In genomic region chr6:115541676-115542275, GRCm38 (mm10) we compare ENCODE assay signal across 12 mouse cellular contexts. TPM values are rescaled to one million over a fixed set of nuclear protein-coding genes. Genes with fewer than 3 reads are reported as not detected.
DNase-seq lines count a peak whose midpoint lies in the region; ATAC-seq and TF ChIP-seq lines count a peak whose summit lies in the region.
"Had no signal": no experiment of that assay in that cellular context is flagged by ENCODE, and none has a peak within 500 bp of the region (broad histone marks: within the 10 kb centered on the region; RNA-seq: fewer than 3 reads in every experiment).

No protein-coding gene starts in this region.

- H3K4me2 ChIP-seq in heart, embryonic 14.5 days (ENCODE audit: low read length): no peak overlapping the region
- H3K4me2 ChIP-seq in lung, postnatal 0 days (replicated peaks; ENCODE audit: low read depth, low read length): no peak overlapping the region
- no peak overlapping the region for H3K4me2 ChIP-seq in embryonic facial prominence, embryonic 14.5 days (ENCODE audit: low read depth, low read length)
- H3K4me2 ChIP-seq in stomach, embryonic 14.5 days (replicated peaks; ENCODE audit: low read depth, low read length): no peak overlapping the region
- H3K4me2 ChIP-seq: neural tube, embryonic 12.5 days had no signal

- ATAC-seq in heart, embryonic 14.5 days (ENCODE audit: insufficient number of reproducible peaks, insufficient read depth, low FRiP score, low read depth): no peak
- no peak for ATAC-seq in lung, postnatal 0 days
- ATAC-seq in embryonic facial prominence, embryonic 14.5 days (ENCODE audit: low read depth): no peak
- ATAC-seq in stomach, embryonic 14.5 days (ENCODE audit: insufficient number of reproducible peaks, insufficient read depth, low FRiP score, low read depth): no peak
- no peak for ATAC-seq in erythroblast, adult 5-6 weeks (replicated peaks; ENCODE audit: low FRiP score, poor library complexity, severe bottlenecking)

- no peaks in the 10 kb centered on the region for H3K36me3 ChIP-seq in heart, embryonic 14.5 days (ENCODE audit: control insufficient read depth, insufficient read depth, low read length)
- no peaks in the 10 kb centered on the region for H3K36me3 ChIP-seq in lung, postnatal 0 days (ENCODE audit: insufficient read depth, low read length)
- no peaks in the 10 kb centered on the region for H3K36me3 ChIP-seq in embryonic facial prominence, embryonic 14.5 days (ENCODE audit: control insufficient read depth, insufficient read depth, low read length)
- H3K36me3 ChIP-seq in stomach, embryonic 14.5 days (ENCODE audit: control insufficient read depth, insufficient read depth, low read length): no peaks in the 10 kb centered on the region
- H3K36me3 ChIP-seq: neural tube, embryonic 12.5 days had no signal

- H3K4me1 ChIP-seq in heart, embryonic 14.5 days (ENCODE audit: control insufficient read depth in 2 of 2, insufficient read depth in 2 of 2, low read length in 2 of 2): peaks cover 4 to 8% of the 10 kb centered on the region in 2 experiments
- H3K4me1 ChIP-seq in lung, postnatal 0 days (ENCODE audit: insufficient read depth, low read depth, low read length): no peaks in the 10 kb centered on the region
- no peaks in the 10 kb centered on the region; the same call in 1 of the 2 replicates for H3K4me1 ChIP-seq in lung, adult 2 months (ENCODE audit: control insufficient read depth, insufficient read depth, low read length)
- H3K4me1 ChIP-seq in embryonic facial prominence, embryonic 14.5 days (ENCODE audit: control insufficient read depth, insufficient read depth, low read length): peaks cover 8% of the 10 kb centered on the region
- H3K4me1 ChIP-seq in stomach, embryonic 14.5 days (ENCODE audit: control insufficient read depth, insufficient read depth, low read length): 0 out of 2 replicates have a peak, but pooled peaks cover 2% of the 10 kb centered on the region

- TF ChIP-seq CTCF in lung, postnatal 0 days (IDR thresholded peaks at IDR 0.05): no peak
- no peak for TF ChIP-seq CTCF in lung, adult 2 months (IDR thresholded peaks at IDR 0.05; ENCODE audit: insufficient read depth, low read length)

- TF ChIP-seq EP300 in lung, postnatal 0 days (IDR thresholded peaks at IDR 0.05): no peak

- peak overlapping the region; percentile 34 to 62; a peak in 3 of 4 replicates for H3K27ac ChIP-seq in heart, embryonic 14.5 days (replicated peaks in 1 of 2; ENCODE audit: control insufficient read depth in 1 of 2, insufficient read depth in 1 of 2, low read depth in 2 of 2, low read length in 2 of 2)
- H3K27ac ChIP-seq in lung, postnatal 0 days (ENCODE audit: low read length): 0 out of 2 replicates have a peak overlapping the region, but pooled peaks have one; percentile 51
- no peak overlapping the region for H3K27ac ChIP-seq in embryonic facial prominence, embryonic 14.5 days (replicated peaks; ENCODE audit: low read depth, low read length)
- peak overlapping the region; percentile 3; the same call in 1 of the 2 replicates for H3K27ac ChIP-seq in stomach, embryonic 14.5 days (ENCODE audit: low read length)
- H3K27ac ChIP-seq: neural tube, embryonic 12.5 days had no signal

- intact Hi-C loops in heart, postnatal 14 days (cut with DNase I): no loop called here

- no peaks in the 10 kb centered on the region for H3K9me3 ChIP-seq in heart, embryonic 14.5 days (ENCODE audit: control insufficient read depth, low read length)
- H3K9me3 ChIP-seq in lung, postnatal 0 days (ENCODE audit: low read length): no peaks in the 10 kb centered on the region
- no peaks in the 10 kb centered on the region for H3K9me3 ChIP-seq in embryonic facial prominence, embryonic 14.5 days (ENCODE audit: control insufficient read depth, low read length)
- H3K9me3 ChIP-seq in stomach, embryonic 14.5 days (ENCODE audit: control insufficient read depth, low read depth, low read length): no peaks in the 10 kb centered on the region
- H3K9me3 ChIP-seq: neural tube, embryonic 12.5 days had no signal

- WGBS in heart, embryonic 14.5 days: 41% methylated on average over 6 of the region's 6 CpGs
- WGBS in lung, postnatal 0 days: 21% methylated on average over 6 of the region's 6 CpGs
- 29% methylated on average over 6 of the region's 6 CpGs for WGBS in lung, adult 2 months
- 49% methylated on average over 6 of the region's 6 CpGs for WGBS in embryonic facial prominence, embryonic 14.5 days
- WGBS in stomach, embryonic 14.5 days: 45% methylated on average over 6 of the region's 6 CpGs

- no peak overlapping the region for H3K9ac ChIP-seq in heart, embryonic 14.5 days (ENCODE audit: low read length)
- H3K9ac ChIP-seq in lung, postnatal 0 days (replicated peaks; ENCODE audit: low read depth): no peak overlapping the region; the same call in 1 of the 2 replicates
- H3K9ac ChIP-seq in embryonic facial prominence, embryonic 14.5 days (ENCODE audit: low read depth, low read length): no peak overlapping the region
- H3K9ac ChIP-seq in stomach, embryonic 14.5 days (replicated peaks; ENCODE audit: low read depth, low read length): no peak overlapping the region
- H3K9ac ChIP-seq: neural tube, embryonic 12.5 days had no signal

- no peak overlapping the region for H3K4me3 ChIP-seq in heart, embryonic 14.5 days (ENCODE audit: control insufficient read depth in 1 of 2, insufficient read depth in 1 of 2, low read depth in 1 of 2, low read length in 2 of 2)
- H3K4me3 ChIP-seq in lung, postnatal 0 days (ENCODE audit: low read depth, low read length): no peak overlapping the region
- H3K4me3 ChIP-seq in lung, adult 2 months (replicated peaks; ENCODE audit: extremely low read depth, low read depth, low read length): no peak overlapping the region
- no peak overlapping the region for H3K4me3 ChIP-seq in embryonic facial prominence, embryonic 14.5 days (ENCODE audit: low read depth, low read length)
- H3K4me3 ChIP-seq in stomach, embryonic 14.5 days (ENCODE audit: low read depth, low read length): no peak overlapping the region
- H3K4me3 ChIP-seq: neural tube, embryonic 12.5 days had no signal

- TF ChIP-seq POLR2A in lung, adult 2 months (IDR thresholded peaks at IDR 0.05; ENCODE audit: borderline replicate concordance, extremely low read depth, low read depth, low read length): no peak

- DNase-seq in heart, postnatal 14 days: no peak
- peak; percentile 49 for DNase-seq in lung, postnatal 0 days (ENCODE audit: low spot score)
- no peak for DNase-seq in lung, adult 2 months
- peak; percentile 64 for DNase-seq in embryonic facial prominence, embryonic 14.5 days (ENCODE audit: low spot score)
- DNase-seq in adrenal gland, postnatal 36 days: no peak
- DNase-seq: cerebellum, postnatal 25 days; gastrocnemius, postnatal 10 days had no signal

- 0 out of 2 replicates have a peak, but pooled peaks cover 3% of the 10 kb centered on the region for H3K27me3 ChIP-seq in heart, embryonic 14.5 days (ENCODE audit: control insufficient read depth, insufficient read depth, low read length)
- H3K27me3 ChIP-seq in lung, postnatal 0 days (replicated peaks; ENCODE audit: insufficient read depth, low read length): no peaks in the 10 kb centered on the region
- no peaks in the 10 kb centered on the region for H3K27me3 ChIP-seq in embryonic facial prominence, embryonic 14.5 days (replicated peaks; ENCODE audit: control insufficient read depth, insufficient read depth, low read length)
- no peaks in the 10 kb centered on the region for H3K27me3 ChIP-seq in stomach, embryonic 14.5 days (ENCODE audit: control insufficient read depth, insufficient read depth, low read length)
- H3K27me3 ChIP-seq: CH12.LX; neural tube, embryonic 12.5 days had no signal

RNA-seq across cellular contexts. Expression of gene Tsen2, which starts 2.7 kb away (rescaled TPM):
- polyA plus RNA-seq in heart, embryonic 14.5 days (2014; fragmentation: Nextera tagmentation; extraction: Ambion mirVana): 16.6 and 20.1 TPM in 2 replicates
- total RNA-seq in heart, postnatal 14 days (2021): 1 to 10 TPM; 7.0 to 7.5 TPM
- 8.7 and 9.6 TPM in 2 replicates for polyA plus RNA-seq in lung, postnatal 0 days (2015; fragmentation: Nextera tagmentation; extraction: Ambion mirVana)
- 2.3 and 4.2 TPM in 2 replicates for polyA plus RNA-seq in lung, adult 2 months (2012; rRNA removed)
- 24.4 and 31.4 TPM in 2 replicates for polyA plus RNA-seq in embryonic facial prominence, embryonic 14.5 days (2014; fragmentation: Nextera tagmentation; extraction: Ambion mirVana)
- 27.7 and 31.7 TPM in 2 replicates for polyA plus RNA-seq in stomach, embryonic 14.5 days (2014; fragmentation: Nextera tagmentation; extraction: Ambion mirVana)
- total RNA-seq in adrenal gland, postnatal 36 days (2021): 10 to 100 TPM; 11.1 to 13.4 TPM
- total RNA-seq in erythroblast, adult 5-6 weeks (2015; ENCODE audit: low replicate concordance): 1.0 and 2.9 TPM in 2 replicates
- 1.3 and 4.0 TPM in 2 replicates for total RNA-seq in erythroblast, adult 5-6 weeks (2017; ENCODE audit: low replicate concordance)

RNA-seq across cellular contexts. Expression of gene Mkrn2os, which starts 50.6 kb away (rescaled TPM):
- polyA plus RNA-seq in heart, embryonic 14.5 days (2014; fragmentation: Nextera tagmentation; extraction: Ambion mirVana): 0.42 TPM in 1 of 2 replicates, not detected in the other
- under 1 TPM; 0.22 TPM for total RNA-seq in heart, postnatal 14 days (2021)
- polyA plus RNA-seq in lung, postnatal 0 days (2015; fragmentation: Nextera tagmentation; extraction: Ambion mirVana): 0.46 and 0.58 TPM in 2 replicates
- 0.40 TPM in 1 of 2 replicates, not detected in the other for polyA plus RNA-seq in lung, adult 2 months (2012; rRNA removed)
- polyA plus RNA-seq in embryonic facial prominence, embryonic 14.5 days (2014; fragmentation: Nextera tagmentation; extraction: Ambion mirVana): 0.78 and 0.92 TPM in 2 replicates
- 7.0 and 7.9 TPM in 2 replicates for polyA plus RNA-seq in stomach, embryonic 14.5 days (2014; fragmentation: Nextera tagmentation; extraction: Ambion mirVana)
- not detected for total RNA-seq in adrenal gland, postnatal 36 days (2021)
- not detected in 2 replicates for total RNA-seq in erythroblast, adult 5-6 weeks (2015; ENCODE audit: low replicate concordance)
- total RNA-seq in erythroblast, adult 5-6 weeks (2017; ENCODE audit: low replicate concordance): not detected in 2 replicates
- total RNA-seq: CH12.LX had no signal

RNA-seq across cellular contexts. Expression of gene Mkrn2, which starts 59.9 kb away (rescaled TPM):
- polyA plus RNA-seq in heart, embryonic 14.5 days (2014; fragmentation: Nextera tagmentation; extraction: Ambion mirVana): 26.8 and 29.6 TPM in 2 replicates
- 10 to 100 TPM; 35.4 to 36.0 TPM for total RNA-seq in heart, postnatal 14 days (2021)
- polyA plus RNA-seq in lung, postnatal 0 days (2015; fragmentation: Nextera tagmentation; extraction: Ambion mirVana): 18.8 and 21.3 TPM in 2 replicates
- polyA plus RNA-seq in lung, adult 2 months (2012; rRNA removed): 57.2 and 68.1 TPM in 2 replicates
- polyA plus RNA-seq in embryonic facial prominence, embryonic 14.5 days (2014; fragmentation: Nextera tagmentation; extraction: Ambion mirVana): 32.4 and 33.5 TPM in 2 replicates
- 32.5 and 33.5 TPM in 2 replicates for polyA plus RNA-seq in stomach, embryonic 14.5 days (2014; fragmentation: Nextera tagmentation; extraction: Ambion mirVana)
- 10 to 100 TPM; 36.6 to 45.2 TPM for total RNA-seq in adrenal gland, postnatal 36 days (2021)
- 0.58 and 0.84 TPM in 2 replicates for total RNA-seq in erythroblast, adult 5-6 weeks (2015; ENCODE audit: low replicate concordance)
- total RNA-seq in erythroblast, adult 5-6 weeks (2017; ENCODE audit: low replicate concordance): 0.84 and 6.6 TPM in 2 replicates

Comparison
In these comparisons a context has a peak if more than half of its experiments do, and no peak if none do; other contexts are left out.
1. DNase-seq: peak in lung, postnatal 0 days (single experiment) and embryonic facial prominence, embryonic 14.5 days (single experiment); none in heart, postnatal 14 days (0 of 2), lung, adult 2 months (single experiment) and adrenal gland, postnatal 36 days (0 of 2).